Mouse (Mus musculus): ENCODE data around the gene Uri1. TPM values are rescaled to one million over a fixed set of nuclear protein-coding genes. Genes with fewer than 3 reads are reported as not detected.

Gene Uri1
- polyA plus RNA-seq, 1 experiment: 10.3 TPM

- no peak for DNase-seq
- 84% methylated on average over 7 of the region's 7 CpGs for WGBS
- Histone ChIP-seq H3K27me3 (ENCODE audit: control insufficient read depth, insufficient read depth, low read length) (no peaks in the 10 kb centered on the region), H3K4me1 (replicated peaks; ENCODE audit: control insufficient read depth, insufficient read depth, low read length) (peaks cover 5% of the 10 kb centered on the region), H3K4me3 (ENCODE audit: control insufficient read depth, insufficient read depth, low read length) (no peak overlapping the region), H3K36me3 (ENCODE audit: control insufficient read depth, insufficient read depth, low read length) (no peaks in the 10 kb centered on the region), H3K27ac (ENCODE audit: control insufficient read depth, insufficient read depth, low read length) (no peak overlapping the region)
- no peak for TF ChIP-seq POLR2A (IDR thresholded peaks at IDR 0.05; ENCODE audit: control insufficient read depth, extremely low read depth, insufficient read depth, low read length, poor library complexity)
- TF ChIP-seq CTCF (IDR thresholded peaks at IDR 0.05; ENCODE audit: borderline replicate concordance, control insufficient read depth, extremely low read depth, insufficient read depth, low read length, poor library complexity): no peak
These were observed 35.7 kb upstream of the Uri1 start for GRCm38 (mm10) chr7:38059096-38059495.

GRCm38 (mm10) chr7:38055996-38056395, 32.6 kb upstream of the Uri1 start:
- 93% methylated on average over 2 of the region's 2 CpGs for WGBS
- DNase-seq: no peak
- Histone ChIP-seq H3K36me3 (ENCODE audit: control insufficient read depth, insufficient read depth, low read length) (no peaks in the 10 kb centered on the region), H3K4me3 (ENCODE audit: control insufficient read depth, insufficient read depth, low read length) (no peak overlapping the region), H3K4me1 (replicated peaks; ENCODE audit: control insufficient read depth, insufficient read depth, low read length) (no peaks in the 10 kb centered on the region; the same call in 1 of the 2 replicates), H3K27me3 (ENCODE audit: control insufficient read depth, insufficient read depth, low read length) (no peaks in the 10 kb centered on the region), H3K27ac (ENCODE audit: control insufficient read depth, insufficient read depth, low read length) (no peak overlapping the region)
- TF ChIP-seq POLR2A (IDR thresholded peaks at IDR 0.05; ENCODE audit: control insufficient read depth, extremely low read depth, insufficient read depth, low read length, poor library complexity) (no peak), CTCF (IDR thresholded peaks at IDR 0.05; ENCODE audit: borderline replicate concordance, control insufficient read depth, extremely low read depth, insufficient read depth, low read length, poor library complexity) (no peak)

DNA sequence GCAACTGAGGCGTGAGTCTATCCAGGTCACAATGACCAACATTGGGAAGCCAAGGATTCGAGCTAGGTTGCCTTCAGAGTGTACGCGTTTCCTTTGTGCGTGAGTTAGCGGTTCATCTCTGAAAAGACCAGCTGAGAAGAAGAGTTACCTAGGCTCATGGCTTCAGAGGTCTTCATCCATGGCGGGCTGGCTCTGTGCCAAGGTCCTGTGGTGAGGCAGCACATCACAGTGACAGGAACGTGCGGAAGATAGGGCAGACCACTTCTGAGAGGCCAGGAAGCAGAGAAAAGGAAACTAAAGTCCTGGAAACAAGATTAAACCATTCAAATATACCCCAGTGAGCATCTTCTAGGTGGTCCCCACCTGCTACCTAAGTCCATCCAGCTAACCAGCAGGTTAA, 30.9 kb upstream of the Uri1 start:
- H3K36me3 ChIP-seq (ENCODE audit: control insufficient read depth, insufficient read depth, low read length): no peaks in the 10 kb centered on the region
- H3K27me3 ChIP-seq (ENCODE audit: control insufficient read depth, insufficient read depth, low read length): no peaks in the 10 kb centered on the region
- WGBS: 71% methylated on average over 9 of the region's 9 CpGs
- H3K4me3 ChIP-seq (ENCODE audit: control insufficient read depth, insufficient read depth, low read length): no peak overlapping the region
- no peaks in the 10 kb centered on the region for H3K4me1 ChIP-seq (replicated peaks; ENCODE audit: control insufficient read depth, insufficient read depth, low read length)
- no peak overlapping the region for H3K27ac ChIP-seq (ENCODE audit: control insufficient read depth, insufficient read depth, low read length)
- DNase-seq: no peak
- TF ChIP-seq CTCF (IDR thresholded peaks at IDR 0.05; ENCODE audit: borderline replicate concordance, control insufficient read depth, extremely low read depth, insufficient read depth, low read length, poor library complexity): no peak
- no peak for TF ChIP-seq POLR2A (IDR thresholded peaks at IDR 0.05; ENCODE audit: control insufficient read depth, extremely low read depth, insufficient read depth, low read length, poor library complexity)

DNA sequence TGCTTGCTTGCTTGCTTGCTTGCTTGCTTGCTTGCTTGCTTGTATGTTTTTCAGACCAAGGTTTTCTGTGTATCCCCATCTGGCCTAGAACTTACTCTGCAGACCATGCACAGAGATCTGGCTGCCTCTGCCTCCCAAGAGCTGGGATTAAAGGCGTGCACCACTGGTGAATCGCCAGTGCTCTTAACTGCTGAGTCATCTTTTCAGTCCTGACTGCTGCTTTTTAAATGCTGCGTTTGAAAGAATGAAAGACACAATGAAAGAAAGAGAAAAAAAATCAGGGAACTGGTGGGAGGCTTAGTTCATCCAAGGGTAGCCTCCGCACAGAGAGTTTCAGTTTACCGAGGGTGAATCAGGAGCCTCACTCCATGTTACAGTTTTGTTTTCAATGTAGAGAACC, 23.9 kb upstream of the Uri1 start:
- Histone ChIP-seq H3K4me1 (replicated peaks; ENCODE audit: control insufficient read depth, insufficient read depth, low read length) (no peaks in the 10 kb centered on the region), H3K4me3 (ENCODE audit: control insufficient read depth, insufficient read depth, low read length) (no peak overlapping the region), H3K36me3 (ENCODE audit: control insufficient read depth, insufficient read depth, low read length) (no peaks in the 10 kb centered on the region), H3K27ac (ENCODE audit: control insufficient read depth, insufficient read depth, low read length) (no peak overlapping the region), H3K27me3 (ENCODE audit: control insufficient read depth, insufficient read depth, low read length) (no peaks in the 10 kb centered on the region)
- no peak for TF ChIP-seq CTCF (IDR thresholded peaks at IDR 0.05; ENCODE audit: borderline replicate concordance, control insufficient read depth, extremely low read depth, insufficient read depth, low read length, poor library complexity)
- WGBS: 70% methylated on average over 5 of the region's 5 CpGs
- no peak for DNase-seq

DNA sequence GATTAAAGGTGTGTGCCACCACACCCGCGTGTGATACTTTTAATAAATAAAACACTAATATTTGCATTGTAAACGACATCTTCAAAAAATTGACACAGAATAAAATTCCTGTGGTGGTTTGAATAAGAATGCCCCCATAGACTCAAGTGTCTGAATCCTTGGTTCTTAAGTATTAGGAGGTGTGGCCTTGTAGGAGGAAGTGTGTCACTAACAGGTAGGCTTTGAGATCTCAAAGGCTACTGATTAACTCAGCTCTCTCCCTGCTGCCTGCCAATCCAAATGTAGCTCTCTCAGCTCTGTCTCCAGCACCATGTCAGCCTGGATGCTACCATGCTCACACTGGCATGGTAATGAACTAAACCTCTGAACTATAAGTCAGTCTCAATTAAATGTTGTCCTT, 17.9 kb upstream of the Uri1 start:
- TF ChIP-seq CTCF (IDR thresholded peaks at IDR 0.05; ENCODE audit: borderline replicate concordance, control insufficient read depth, extremely low read depth, insufficient read depth, low read length, poor library complexity) (no peak), POLR2A (IDR thresholded peaks at IDR 0.05; ENCODE audit: control insufficient read depth, extremely low read depth, insufficient read depth, low read length, poor library complexity) (no peak)
- no peaks in the 10 kb centered on the region for H3K4me1 ChIP-seq (replicated peaks; ENCODE audit: control insufficient read depth, insufficient read depth, low read length)

GRCm38 (mm10) chr7:38037586-38037985, 14.2 kb upstream of the Uri1 start:
- 75% methylated on average over 5 of the region's 5 CpGs for WGBS
- Histone ChIP-seq H3K27ac (ENCODE audit: control insufficient read depth, insufficient read depth, low read length) (no peak overlapping the region), H3K4me1 (replicated peaks; ENCODE audit: control insufficient read depth, insufficient read depth, low read length) (no peaks in the 10 kb centered on the region), H3K4me3 (ENCODE audit: control insufficient read depth, insufficient read depth, low read length) (no peak overlapping the region), H3K27me3 (ENCODE audit: control insufficient read depth, insufficient read depth, low read length) (no peaks in the 10 kb centered on the region), H3K36me3 (ENCODE audit: control insufficient read depth, insufficient read depth, low read length) (no peaks in the 10 kb centered on the region)
- TF ChIP-seq CTCF (IDR thresholded peaks at IDR 0.05; ENCODE audit: borderline replicate concordance, control insufficient read depth, extremely low read depth, insufficient read depth, low read length, poor library complexity): no peak
- TF ChIP-seq POLR2A (IDR thresholded peaks at IDR 0.05; ENCODE audit: control insufficient read depth, extremely low read depth, insufficient read depth, low read length, poor library complexity): no peak
- no peak for DNase-seq

More for the DNA sequence above, 17.9 kb upstream of the Uri1 start:
- DNase-seq: no peak
- H3K4me3 ChIP-seq (ENCODE audit: control insufficient read depth, insufficient read depth, low read length): no peak overlapping the region
- no peaks in the 10 kb centered on the region for H3K27me3 ChIP-seq (ENCODE audit: control insufficient read depth, insufficient read depth, low read length)
- 95% methylated on average over 3 of the region's 3 CpGs for WGBS
- H3K36me3 ChIP-seq (ENCODE audit: control insufficient read depth, insufficient read depth, low read length): no peaks in the 10 kb centered on the region
- no peak overlapping the region for H3K27ac ChIP-seq (ENCODE audit: control insufficient read depth, insufficient read depth, low read length)

- Histone ChIP-seq H3K4me3 (ENCODE audit: control insufficient read depth, insufficient read depth, low read length) (no peak overlapping the region), H3K27me3 (ENCODE audit: control insufficient read depth, insufficient read depth, low read length) (no peaks in the 10 kb centered on the region), H3K4me1 (replicated peaks; ENCODE audit: control insufficient read depth, insufficient read depth, low read length) (no peaks in the 10 kb centered on the region), H3K27ac (ENCODE audit: control insufficient read depth, insufficient read depth, low read length) (no peak overlapping the region), H3K36me3 (ENCODE audit: control insufficient read depth, insufficient read depth, low read length) (no peaks in the 10 kb centered on the region)
- TF ChIP-seq POLR2A (IDR thresholded peaks at IDR 0.05; ENCODE audit: control insufficient read depth, extremely low read depth, insufficient read depth, low read length, poor library complexity): no peak
- no peak for TF ChIP-seq CTCF (IDR thresholded peaks at IDR 0.05; ENCODE audit: borderline replicate concordance, control insufficient read depth, extremely low read depth, insufficient read depth, low read length, poor library complexity)
- no peak for DNase-seq
- WGBS: 97% methylated on average over 4 of the region's 4 CpGs
These were observed 7.8 kb upstream of the Uri1 start for GRCm38 (mm10) chr7:38031183-38031582.

Measured in thymus, adult 2 months (tissue).